Mouse (Mus musculus) WW6 (cell line): Measurements from ENCODE around the gene Fam83e.

Source experiments
- DNase-seq: peaks from one replicate; pipeline ENCODE4 v3.0.0-alpha.2; 2013; ENCODE audit warnings: low read depth, low spot score

Gene Fam83e

GRCm38 (mm10) chr7:45714630-45715089 is 6.4 kb upstream of the Fam83e start:
- DNase-seq: no peak

- DNase-seq: peak; percentile 92
Observed at GRCm38 (mm10) chr7:45715090-45715708, 5.8 kb upstream of the Fam83e start, which contains the start of gene Rpl18. Gene Rpl18, plus strand, starts transcription at chr7:45715457.

- DNase-seq: no peak
Observed at GRCm38 (mm10) chr7:45715741-45716459, 5.1 kb upstream of the Fam83e start.

GRCm38 (mm10) chr7:45716460-45716857 is 4.6 kb upstream of the Fam83e start:
- DNase-seq: no peak

GRCm38 (mm10) chr7:45716952-45717917 is 3.8 kb upstream of the Fam83e start:
- DNase-seq: no peak

GRCm38 (mm10) chr7:45717918-45718297 is 3.1 kb upstream of the Fam83e start, which contains the start of gene Sphk2:
Gene Sphk2, minus strand, starts transcription at chr7:45718002.
- peak; percentile 95 for DNase-seq

GRCm38 (mm10) chr7:45718331-45718730 is 2.7 kb upstream of the Fam83e start:
- DNase-seq: no peak

- no peak for DNase-seq
Observed at GRCm38 (mm10) chr7:45719180-45719579, 1.8 kb upstream of the Fam83e start.

GRCm38 (mm10) chr7:45719738-45720412 is 1.1 kb upstream of the Fam83e start:
- no peak for DNase-seq

GRCm38 (mm10) chr7:45721234-45721571 is 191 bp downstream of the Fam83e start:
- DNase-seq: no peak

GRCm38 (mm10) chr7:45721642-45722347 is 783 bp downstream of the Fam83e start:
- no peak for DNase-seq

- DNase-seq: no peak
Observed at GRCm38 (mm10) chr7:45722348-45722713, 1.3 kb downstream of the Fam83e start.

GRCm38 (mm10) chr7:45723301-45723700 is 2.3 kb downstream of the Fam83e start:
- DNase-seq: no peak

- DNase-seq: no peak
Observed at GRCm38 (mm10) chr7:45723781-45724180, 2.8 kb downstream of the Fam83e start.

- no peak for DNase-seq
Observed at GRCm38 (mm10) chr7:45725151-45725550, 4.1 kb downstream of the Fam83e start.

GRCm38 (mm10) chr7:45725713-45726112 is 4.7 kb downstream of the Fam83e start, which contains the start of gene Spaca4:
Gene Spaca4, minus strand, starts transcription at chr7:45725813.
- DNase-seq: no peak

GRCm38 (mm10) chr7:45726419-45726818 is 5.4 kb downstream of the Fam83e start:
- DNase-seq: no peak

GRCm38 (mm10) chr7:45727625-45728024 is 6.6 kb downstream of the Fam83e start:
- no peak for DNase-seq

GRCm38 (mm10) chr7:45730727-45731431 is 9.9 kb downstream of the Fam83e start:
- peak; percentile 63 for DNase-seq

- no peak for DNase-seq
Observed at GRCm38 (mm10) chr7:45733477-45733876, 12.5 kb downstream of the Fam83e start.
